Mouse (Mus musculus) cerebellum, adult 9-10 months (tissue): ENCODE results near the gene Rnf144b.

Experiments used
- DNase-seq: peaks from one replicate; pipeline ENCODE4 v3.0.0; 2022

The Rnf144b gene

DNA sequence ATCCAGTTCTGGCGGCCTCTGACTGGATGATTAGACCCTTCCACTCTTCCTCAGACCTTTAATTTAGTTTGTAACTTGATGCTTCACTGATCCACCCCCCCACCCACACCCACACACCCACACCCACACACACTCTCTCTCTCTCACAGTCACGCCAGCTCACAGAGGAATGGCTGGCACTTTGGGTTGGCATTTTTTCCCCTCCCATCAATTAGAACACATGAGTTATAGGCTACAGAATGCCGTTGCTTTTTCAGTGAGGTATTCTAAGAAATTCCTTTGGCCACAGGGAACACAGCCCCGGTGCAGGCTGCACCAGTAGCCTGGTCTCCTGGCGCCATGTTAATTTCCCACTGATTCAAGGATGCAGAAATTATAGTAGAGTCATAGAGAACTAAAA lies 3.1 kb downstream of the Rnf144b start:
- no peak for DNase-seq

GRCm38 (mm10) chr13:47129090-47129489 lies 6.6 kb downstream of the Rnf144b start:
- no peak for DNase-seq

GRCm38 (mm10) chr13:47133058-47133457 lies 10.6 kb downstream of the Rnf144b start:
- DNase-seq = no peak

GRCm38 (mm10) chr13:47134836-47135235 lies 12.4 kb downstream of the Rnf144b start:
- DNase-seq = no peak

- DNase-seq = no peak
These were observed 13.3 kb downstream of the Rnf144b start for GRCm38 (mm10) chr13:47135741-47136140.

GRCm38 (mm10) chr13:47142764-47143163 lies 20.3 kb downstream of the Rnf144b start:
- no peak for DNase-seq

- no peak for DNase-seq
These were observed 23.5 kb downstream of the Rnf144b start for GRCm38 (mm10) chr13:47145939-47146338.

DNA sequence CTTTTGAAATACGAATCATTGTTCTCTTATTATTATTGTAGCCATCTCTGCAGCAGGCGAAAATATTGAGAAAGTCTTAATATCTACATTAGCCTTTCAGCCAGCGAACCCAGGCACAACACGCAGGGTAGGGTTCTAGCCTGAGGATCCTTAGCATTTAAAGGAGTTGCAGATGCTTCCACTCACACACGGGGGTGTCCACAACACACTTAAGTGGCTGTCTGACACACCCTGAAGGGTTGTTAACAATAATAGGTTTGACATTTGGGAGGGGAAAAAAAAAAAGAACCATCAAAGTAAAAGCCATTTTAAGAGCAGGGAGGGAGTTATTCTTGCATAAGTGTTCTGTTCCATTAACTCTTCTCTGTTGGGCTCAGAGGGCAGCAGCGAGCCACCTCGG lies 23.9 kb downstream of the Rnf144b start:
- DNase-seq = no peak

GRCm38 (mm10) chr13:47148573-47148972 lies 26.1 kb downstream of the Rnf144b start:
- DNase-seq = no peak

DNA sequence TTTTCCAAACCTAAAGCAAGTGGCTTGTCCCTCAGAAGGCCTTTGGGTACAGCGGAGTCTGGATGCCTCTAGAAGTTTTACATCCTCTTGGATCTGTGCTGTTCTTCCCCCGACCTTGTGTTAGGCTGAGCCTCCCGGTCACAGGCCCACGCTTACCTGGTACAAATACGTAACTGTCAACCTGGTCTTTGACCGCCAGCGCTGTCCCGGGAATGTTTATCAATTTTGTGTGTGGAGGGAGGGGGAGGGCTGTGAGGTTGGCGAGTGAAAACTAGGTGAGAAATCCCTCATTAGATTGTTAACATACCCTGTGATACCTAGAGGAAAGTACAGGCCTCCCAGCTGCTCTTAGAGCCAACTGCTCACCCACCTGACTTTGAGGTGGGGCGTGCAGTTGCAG lies 27.5 kb downstream of the Rnf144b start:
- DNase-seq = no peak

DNA sequence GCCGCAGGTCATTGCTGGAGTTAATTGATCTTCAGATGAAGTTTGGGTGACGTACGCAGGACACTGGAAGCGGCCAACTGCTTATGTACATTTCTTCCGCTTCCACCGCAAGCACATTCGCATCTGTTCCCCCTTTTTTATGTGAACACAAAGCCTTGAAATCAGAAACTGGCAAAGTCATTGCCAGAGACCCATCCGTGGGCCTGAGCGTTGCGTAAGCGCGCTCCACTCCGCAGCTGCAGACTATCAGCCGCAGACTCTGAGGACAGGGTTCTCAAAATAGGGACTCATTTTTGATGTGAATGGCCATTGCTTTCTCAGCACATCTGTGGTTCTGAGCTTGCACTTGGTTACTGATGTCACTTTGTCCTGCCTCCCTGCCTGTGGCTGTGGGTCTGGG lies 28.6 kb downstream of the Rnf144b start:
- no peak for DNase-seq

DNA sequence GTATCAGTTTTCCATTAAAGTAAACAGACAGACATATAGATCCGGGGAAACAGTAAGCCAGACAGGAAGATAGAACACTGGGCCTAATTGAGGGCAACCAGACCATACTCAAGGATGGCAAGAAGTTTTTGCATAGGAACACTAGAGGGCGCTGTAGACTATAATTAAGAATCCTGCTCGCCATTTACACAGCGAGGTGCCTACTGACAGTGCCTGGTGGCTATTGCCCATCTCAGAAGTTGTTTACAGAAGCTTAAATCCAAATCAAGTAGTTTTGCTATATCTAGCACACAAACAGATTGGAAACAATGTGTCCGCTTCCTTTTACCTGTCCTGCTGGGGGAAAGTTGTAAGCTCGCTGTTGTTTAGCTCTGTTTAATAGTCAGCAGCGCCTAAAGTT lies 29.9 kb downstream of the Rnf144b start:
- DNase-seq = peak; percentile 71

DNA sequence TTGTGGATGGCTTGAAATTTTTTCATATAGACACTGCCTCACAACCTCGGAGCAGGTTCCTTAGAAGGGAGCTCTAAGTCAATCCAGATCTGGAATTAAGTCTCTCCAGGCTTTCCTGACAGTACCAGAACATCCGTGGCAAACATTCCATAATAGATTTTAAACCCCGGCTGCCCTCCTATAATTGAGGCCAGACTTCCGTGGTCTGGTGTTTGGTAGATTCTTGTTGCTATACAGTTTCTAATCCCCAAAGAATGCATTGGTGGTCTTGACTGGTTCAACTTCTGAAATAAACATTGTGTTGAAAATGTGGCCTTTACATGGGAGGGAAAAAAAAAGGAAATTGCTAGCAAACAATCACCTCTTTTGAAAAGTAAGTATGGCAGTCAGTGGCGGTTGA lies 30.8 kb downstream of the Rnf144b start:
- no peak for DNase-seq

DNA sequence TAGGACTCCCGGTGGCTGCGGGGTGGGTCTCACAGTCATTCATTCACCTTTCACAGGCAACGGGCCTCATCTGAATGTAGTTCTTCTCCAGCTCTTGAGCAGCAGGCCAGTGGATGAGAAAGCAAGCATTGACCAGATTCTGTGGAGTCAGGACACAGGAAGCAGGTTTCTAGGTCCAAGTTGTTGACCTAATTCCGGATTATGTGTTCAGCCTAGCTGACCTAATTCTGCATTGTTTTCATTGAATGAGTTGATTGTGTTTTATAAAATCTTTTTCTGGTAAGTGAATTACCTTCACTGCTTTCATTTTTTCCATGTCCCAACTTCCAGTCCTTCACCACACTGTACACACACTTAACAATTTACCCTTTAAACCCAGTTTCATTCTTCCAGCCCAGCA lies 32.4 kb downstream of the Rnf144b start:
- DNase-seq = no peak

DNA sequence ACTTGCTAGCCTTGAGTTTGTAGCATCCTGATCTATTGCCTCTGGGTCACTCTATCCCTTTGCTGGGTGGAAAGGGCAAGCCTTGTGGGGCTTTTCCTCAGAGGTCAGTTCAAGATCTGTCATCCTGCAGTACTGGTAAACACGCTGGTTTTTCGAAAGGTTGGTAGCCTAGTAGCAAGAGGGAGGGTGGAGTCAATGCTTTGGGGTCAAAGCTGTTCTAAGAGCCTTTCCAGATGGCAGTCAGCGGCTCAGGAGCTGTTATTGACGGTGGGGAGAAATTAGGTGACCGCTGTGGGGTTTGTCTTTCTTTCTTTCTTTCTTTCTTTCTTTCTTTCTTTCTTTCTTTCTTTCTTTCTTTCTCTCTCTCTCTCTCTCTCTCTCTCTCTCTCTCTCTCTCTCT lies 34.4 kb downstream of the Rnf144b start:
- no peak for DNase-seq

- DNase-seq = no peak
These were observed 39.5 kb downstream of the Rnf144b start for GRCm38 (mm10) chr13:47162001-47162400.

DNA sequence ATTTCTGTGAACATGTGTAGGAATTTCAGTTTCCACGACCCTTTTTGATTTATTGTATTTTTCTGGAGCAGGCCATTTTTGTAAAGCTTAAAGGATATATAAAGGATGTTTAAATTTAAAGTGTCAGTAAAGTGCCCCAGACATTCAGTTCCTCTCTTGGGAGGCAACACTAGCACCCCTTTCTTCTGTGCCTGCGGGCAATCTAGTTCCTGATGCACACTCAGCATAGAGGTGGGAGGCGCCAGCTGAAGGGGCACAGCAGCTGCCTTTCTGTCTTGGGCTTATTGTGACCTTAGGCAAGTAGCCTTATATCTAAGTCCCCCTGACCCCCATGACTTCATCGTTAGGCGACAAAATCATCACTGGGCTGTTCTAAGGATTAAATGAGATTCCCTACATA lies 42.3 kb downstream of the Rnf144b start:
- no peak for DNase-seq

GRCm38 (mm10) chr13:47165261-47165660 lies 42.8 kb downstream of the Rnf144b start:
- DNase-seq = no peak

GRCm38 (mm10) chr13:47168484-47168883 lies 46.0 kb downstream of the Rnf144b start:
- DNase-seq = no peak

DNA sequence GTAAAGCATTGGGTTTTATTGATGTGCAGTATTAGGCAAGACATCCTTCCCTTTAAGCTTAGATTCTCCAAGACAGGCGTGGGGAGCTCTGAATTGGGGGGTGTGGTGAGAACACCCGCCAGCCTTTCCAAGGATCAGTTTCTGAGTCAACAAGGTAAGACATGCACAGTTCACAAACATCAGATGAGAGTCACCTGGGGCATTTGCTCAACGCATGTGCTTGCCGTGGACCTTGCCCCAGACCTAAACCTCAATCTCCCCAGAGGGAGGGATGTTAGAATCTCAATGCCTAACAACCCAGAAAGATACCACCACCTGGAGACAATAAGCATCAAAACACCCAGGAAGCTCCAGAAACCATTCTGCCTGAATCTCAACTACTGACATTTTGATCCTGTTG lies 47.6 kb downstream of the Rnf144b start:
- DNase-seq = no peak

DNA sequence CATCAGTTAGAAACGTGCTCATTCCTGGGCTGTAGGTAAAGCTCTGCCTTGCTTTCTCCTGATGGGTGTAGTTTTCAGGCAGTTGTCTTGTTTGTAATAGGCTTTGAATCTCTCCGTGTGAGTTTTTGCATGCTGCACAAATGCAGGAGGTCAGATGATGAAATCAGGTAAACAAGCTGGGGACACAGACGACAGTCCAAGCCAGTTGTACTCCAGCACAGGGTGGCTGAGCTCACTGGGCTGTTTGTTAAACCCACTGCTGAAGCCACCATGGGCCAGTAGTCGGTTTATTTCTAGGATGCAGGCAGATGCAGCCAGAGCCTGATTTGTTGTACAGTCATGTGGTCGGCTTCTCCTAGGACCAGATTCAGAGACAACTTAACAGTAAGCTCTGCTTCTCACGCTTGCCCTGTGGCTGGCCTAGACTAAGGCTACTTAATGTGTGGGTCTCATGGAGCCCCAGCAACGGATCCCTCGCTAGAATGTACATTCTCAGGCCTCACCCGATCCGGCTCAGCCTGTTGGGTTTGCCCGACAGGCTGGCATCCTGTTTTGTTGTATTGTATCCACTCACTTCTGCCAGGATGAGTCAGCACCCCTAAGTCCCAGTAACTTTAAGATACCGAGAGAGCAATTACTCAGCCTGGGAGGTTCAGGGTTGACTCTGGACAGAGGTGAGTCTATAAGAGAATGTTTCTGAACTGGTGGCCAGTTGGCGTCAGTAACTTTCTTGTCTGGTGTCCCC lies 48.5 kb downstream of the Rnf144b start:
- DNase-seq = no peak

GRCm38 (mm10) chr13:47172891-47173290 lies 50.4 kb downstream of the Rnf144b start:
- DNase-seq = no peak

- no peak for DNase-seq
These were observed 55.7 kb downstream of the Rnf144b start for GRCm38 (mm10) chr13:47178182-47178581.

DNA sequence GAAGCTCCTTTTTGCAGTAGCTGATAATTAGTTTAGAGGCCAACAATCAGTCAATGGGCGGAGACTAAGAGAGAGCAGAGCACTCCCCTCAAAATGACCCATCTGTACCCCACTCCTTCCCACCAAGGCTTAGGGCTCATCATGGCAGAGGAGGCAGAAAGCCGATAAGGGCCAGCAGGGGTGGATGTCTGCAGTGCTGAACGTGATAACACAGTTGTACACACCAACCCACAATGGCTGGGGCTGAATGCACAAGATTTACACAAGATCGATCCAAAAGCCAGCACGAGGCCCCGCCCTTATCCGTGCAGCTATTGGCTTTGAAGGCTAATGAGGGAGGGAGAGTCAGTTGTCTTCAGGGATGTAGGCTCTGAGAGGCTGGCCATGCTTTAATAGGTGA lies 58.3 kb downstream of the Rnf144b start:
- no peak for DNase-seq

GRCm38 (mm10) chr13:47182366-47182765 lies 59.9 kb downstream of the Rnf144b start:
- DNase-seq = no peak
